Mouse (Mus musculus) stomach, postnatal 0 days (tissue): Measurements from ENCODE around the gene Zc3h12a.

ENCODE experiments used
- CTCF ChIP-seq: IDR thresholded peaks from 2 replicates; pipeline ENCODE4 v1.5.1; 2016; ENCODE audit warnings: antibody characterized with exemption, low read depth, mild to moderate bottlenecking, moderate library complexity
- EP300 ChIP-seq: optimal IDR thresholded peaks from 2 replicates; pipeline ENCODE3; 2016; ENCODE audit warnings: antibody characterized with exemption

DNA sequence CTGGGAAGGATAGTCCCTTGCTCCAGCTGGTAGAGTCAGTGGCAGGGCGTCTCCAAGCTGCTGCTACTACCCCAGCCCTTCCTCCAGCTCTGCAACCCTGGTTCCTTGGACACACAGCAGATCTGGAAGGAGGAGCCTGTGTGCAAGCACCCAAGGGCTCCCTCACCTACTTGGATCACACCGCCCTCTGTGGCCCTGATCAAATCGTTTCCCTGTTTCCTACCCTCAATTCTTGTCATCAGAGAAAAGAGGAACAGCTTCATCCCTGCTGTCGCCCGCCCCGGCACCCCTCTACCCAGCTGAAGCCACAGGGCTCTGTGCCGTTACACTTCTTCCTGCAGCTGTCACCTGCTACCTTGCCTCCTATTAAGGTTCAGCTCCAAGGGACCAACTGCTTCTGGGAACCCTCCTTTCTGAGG lies 9.7 kb downstream of the Zc3h12a start:
- TF ChIP-seq CTCF (no peak), EP300 (no peak)
